Mouse (Mus musculus): ENCODE measurements at regions not wholly inside any gene's neighbourhood (a gene's known extent, or its start where the extent isn't known, plus 50 kb on each side); places are given as distances from the start of the nearest gene placed in this dataset.
A peak's percentile ranks its signal among the peaks of the same experiment; 100 is the strongest.
"Not testable (repeated sequence)": the region's sequence is repeated elsewhere in the genome, so short reads cannot be mapped to it uniquely, and the experiment has no call there.

- H3K4me3 ChIP-seq; H3K9me3 ChIP-seq; H3K4me1 ChIP-seq; H3K36me3 ChIP-seq (replicated peaks); H3K27ac ChIP-seq (replicated peaks); DNase-seq (ENCODE audit: low spot score); H3K27me3 ChIP-seq (replicated peaks; ENCODE audit: low read depth, poor library complexity, severe bottlenecking): not testable (repeated sequence)
- 81% methylated on average over 4 of the region's 5 CpGs for WGBS
Measured at GRCm38 (mm10) chr10:52529661-52530060, 112.3 kb downstream of the Nus1 start.

GRCm38 (mm10) chr10:52530846-52531245 lies 113.5 kb downstream of the Nus1 start:
- no peaks in the 10 kb centered on the region for H3K36me3 ChIP-seq (replicated peaks)
- no peak overlapping the region for H3K27ac ChIP-seq (replicated peaks)
- H3K27me3 ChIP-seq (replicated peaks; ENCODE audit: low read depth, poor library complexity, severe bottlenecking) = no peaks in the 10 kb centered on the region
- H3K4me1 ChIP-seq = no peaks in the 10 kb centered on the region
- DNase-seq (ENCODE audit: low spot score) = no peak
- H3K4me3 ChIP-seq = no peak overlapping the region
- 66% methylated on average over 3 of the region's 3 CpGs for WGBS
- H3K9me3 ChIP-seq = no peaks in the 10 kb centered on the region

GRCm38 (mm10) chr10:52533278-52533892 lies 116.0 kb downstream of the Nus1 start:
- WGBS = 30% methylated on average over 2 of the region's 2 CpGs
- DNase-seq (ENCODE audit: low spot score) = no peak

GRCm38 (mm10) chr10:52533893-52534287 lies 116.5 kb downstream of the Nus1 start:
- WGBS = 51% methylated on average over 4 of the region's 4 CpGs
- peak; percentile 40 for DNase-seq (ENCODE audit: low spot score)
- H3K36me3 ChIP-seq (replicated peaks) = no peaks in the 10 kb centered on the region
- no peaks in the 10 kb centered on the region for H3K27me3 ChIP-seq (replicated peaks; ENCODE audit: low read depth, poor library complexity, severe bottlenecking)
- H3K4me1 ChIP-seq = no peaks in the 10 kb centered on the region
- H3K9me3 ChIP-seq = no peaks in the 10 kb centered on the region
- no peak overlapping the region for H3K27ac ChIP-seq (replicated peaks)
- no peak overlapping the region for H3K4me3 ChIP-seq

More at GRCm38 (mm10) chr10:52533278-52533892, 116.0 kb downstream of the Nus1 start:
- no peaks in the 10 kb centered on the region for H3K36me3 ChIP-seq (replicated peaks)
- H3K4me3 ChIP-seq = no peak overlapping the region
- H3K27me3 ChIP-seq (replicated peaks; ENCODE audit: low read depth, poor library complexity, severe bottlenecking) = no peaks in the 10 kb centered on the region
- H3K27ac ChIP-seq (replicated peaks) = no peak overlapping the region
- H3K4me1 ChIP-seq = no peaks in the 10 kb centered on the region
- no peaks in the 10 kb centered on the region for H3K9me3 ChIP-seq

- H3K36me3 ChIP-seq (replicated peaks) = no peaks in the 10 kb centered on the region
- no peak overlapping the region for H3K4me3 ChIP-seq
- no peaks in the 10 kb centered on the region for H3K27me3 ChIP-seq (replicated peaks; ENCODE audit: low read depth, poor library complexity, severe bottlenecking)
- H3K9me3 ChIP-seq = 0 out of 2 replicates have a peak, but pooled peaks cover 5% of the 10 kb centered on the region
- H3K4me1 ChIP-seq = no peaks in the 10 kb centered on the region
- no peak overlapping the region for H3K27ac ChIP-seq (replicated peaks)
- DNase-seq (ENCODE audit: low spot score) = no peak
- WGBS = 87% methylated on average over 28 of the region's 28 CpGs
Measured at GRCm38 (mm10) chr10:52545566-52545965, 128.2 kb downstream of the Nus1 start.

GRCm38 (mm10) chr10:52577383-52577782 lies 113.0 kb upstream of the Slc35f1 start:
- H3K27ac ChIP-seq (replicated peaks) = no peak overlapping the region
- no peaks in the 10 kb centered on the region for H3K27me3 ChIP-seq (replicated peaks; ENCODE audit: low read depth, poor library complexity, severe bottlenecking)
- H3K4me1 ChIP-seq = no peaks in the 10 kb centered on the region
- H3K4me3 ChIP-seq = no peak overlapping the region
- DNase-seq (ENCODE audit: low spot score) = no peak
- no peaks in the 10 kb centered on the region for H3K9me3 ChIP-seq
- 79% methylated on average over 6 of the region's 6 CpGs for WGBS
- H3K36me3 ChIP-seq (replicated peaks) = no peaks in the 10 kb centered on the region

- H3K36me3 ChIP-seq (replicated peaks) = no peaks in the 10 kb centered on the region
- no peak overlapping the region for H3K27ac ChIP-seq (replicated peaks)
- no peaks in the 10 kb centered on the region for H3K4me1 ChIP-seq
- no peak overlapping the region for H3K4me3 ChIP-seq
- H3K9me3 ChIP-seq = no peaks in the 10 kb centered on the region
- 82% methylated on average over 3 of the region's 3 CpGs for WGBS
- no peak for DNase-seq (ENCODE audit: low spot score)
- no peaks in the 10 kb centered on the region for H3K27me3 ChIP-seq (replicated peaks; ENCODE audit: low read depth, poor library complexity, severe bottlenecking)
Measured at GRCm38 (mm10) chr10:52577795-52578194, 112.5 kb upstream of the Slc35f1 start.

- Histone ChIP-seq H3K4me3 (no peak overlapping the region), H3K27me3 (replicated peaks; ENCODE audit: low read depth, poor library complexity, severe bottlenecking) (no peaks in the 10 kb centered on the region), H3K36me3 (replicated peaks) (no peaks in the 10 kb centered on the region), H3K9me3 (no peaks in the 10 kb centered on the region), H3K4me1 (no peaks in the 10 kb centered on the region), H3K27ac (replicated peaks) (no peak overlapping the region)
- no peak for DNase-seq (ENCODE audit: low spot score)
- 82% methylated on average over 3 of the region's 3 CpGs for WGBS
Measured at GRCm38 (mm10) chr10:52578238-52578832, 112.0 kb upstream of the Slc35f1 start.

GRCm38 (mm10) chr10:52593780-52594179 lies 96.6 kb upstream of the Slc35f1 start:
- Histone ChIP-seq H3K9me3 (no peaks in the 10 kb centered on the region), H3K4me3 (no peak overlapping the region), H3K27me3 (replicated peaks; ENCODE audit: low read depth, poor library complexity, severe bottlenecking) (no peaks in the 10 kb centered on the region), H3K36me3 (replicated peaks) (no peaks in the 10 kb centered on the region), H3K4me1 (no peaks in the 10 kb centered on the region), H3K27ac (replicated peaks) (no peak overlapping the region)
- DNase-seq (ENCODE audit: low spot score) = no peak
- 95% methylated on average over 12 of the region's 12 CpGs for WGBS

Data from embryonic facial prominence, embryonic 10.5 days (tissue).